Mouse (Mus musculus): ENCODE measurements around the gene Ctnnd2.
A peak's percentile ranks its signal among the peaks of the same experiment; 100 is the strongest.

- TF ChIP-seq POLR2A (IDR thresholded peaks at IDR 0.05; ENCODE audit: insufficient read length, low read depth) = no peak
- peak; percentile 87 to 92 (median 88) for TF ChIP-seq MYOD1 (IDR thresholded peaks at IDR 0.05; ENCODE audit: control insufficient read depth in 1 of 3, insufficient read length in 2 of 3, low read depth in 2 of 3)
- TF ChIP-seq CEBPB (IDR thresholded peaks at IDR 0.05; ENCODE audit: insufficient read depth, poor library complexity, severe bottlenecking) = peak; percentile 95
- no peak for TF ChIP-seq SRF (IDR thresholded peaks at IDR 0.05; ENCODE audit: control insufficient read depth, insufficient read length, low read depth)
- TF ChIP-seq MYOG (IDR thresholded peaks at IDR 0.05; ENCODE audit: control insufficient read depth in 1 of 3, insufficient read depth in 1 of 3, insufficient read length in 2 of 3, low read depth in 2 of 3) = peak in 2 of 3 experiments; percentile 81 to 97
- no peak for TF ChIP-seq E2F4 (IDR thresholded peaks at IDR 0.05; ENCODE audit: insufficient read depth)
- no peak for TF ChIP-seq USF1 (IDR thresholded peaks at IDR 0.05; ENCODE audit: low read depth)
Observed at GRCm38 (mm10) chr15:31044983-31045382, 872.6 kb downstream of the Ctnnd2 start.
